Mouse (Mus musculus): Measurements from ENCODE around the gene Ell2.

Ell2 gene

GRCm38 (mm10) chr13:75730717-75731116 is 24.2 kb downstream of the Ell2 start:
- DNase-seq (ENCODE audit: extremely low spot score, low spot score) = no peak

DNA sequence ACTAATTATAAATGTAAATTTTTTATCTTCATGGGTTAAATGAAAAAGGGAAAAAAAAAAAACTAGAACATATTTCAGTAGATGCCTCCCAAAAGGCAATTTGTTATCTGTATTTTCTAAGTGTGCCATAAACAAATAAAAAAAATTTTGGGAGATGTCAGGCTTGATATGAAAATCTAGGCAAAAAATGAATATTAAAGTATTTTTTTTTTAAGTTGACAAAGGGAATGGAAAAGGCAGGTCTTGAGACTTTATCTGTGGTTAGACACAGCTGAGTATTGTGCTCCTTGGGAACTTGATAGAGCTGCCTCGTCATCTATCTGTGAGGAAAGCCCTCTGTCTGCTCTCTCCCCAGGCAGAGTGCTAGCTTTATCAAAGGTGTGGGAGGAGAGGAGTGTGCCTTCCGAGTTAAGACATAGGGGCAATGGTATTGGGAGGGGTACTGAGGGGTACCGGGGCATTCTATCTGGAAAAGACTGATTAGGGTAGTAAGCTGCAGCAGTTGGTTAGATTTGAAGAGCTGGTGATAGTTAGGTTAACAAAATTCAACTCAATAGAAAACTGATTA is 27.1 kb downstream of the Ell2 start:
- no peak for DNase-seq (ENCODE audit: extremely low spot score, low spot score)

- no peak for DNase-seq (ENCODE audit: extremely low spot score, low spot score)
Observed at GRCm38 (mm10) chr13:75734231-75734630, 27.7 kb downstream of the Ell2 start.

GRCm38 (mm10) chr13:75735606-75736005 is 29.0 kb downstream of the Ell2 start:
- DNase-seq (ENCODE audit: extremely low spot score, low spot score) = no peak

DNA sequence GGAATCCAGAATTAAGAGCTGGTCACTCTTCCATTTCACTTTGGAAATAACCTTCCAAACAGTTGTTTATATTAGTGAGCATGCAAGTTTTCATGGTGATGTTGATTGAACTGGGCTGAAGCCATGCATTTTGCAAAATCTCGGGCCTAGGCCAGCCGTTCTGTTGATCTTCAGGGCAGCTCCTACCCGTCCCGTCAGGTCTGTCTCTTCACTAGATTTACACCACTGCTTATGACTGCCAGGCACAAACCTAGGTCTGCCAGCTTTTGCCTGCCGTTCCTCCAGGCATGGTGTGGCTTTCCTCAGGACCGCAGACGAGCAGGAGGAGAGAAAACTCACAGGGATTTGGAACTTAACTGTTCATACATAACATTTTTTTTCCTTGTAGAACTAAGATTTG is 31.4 kb downstream of the Ell2 start:
- no peak for DNase-seq (ENCODE audit: extremely low spot score, low spot score)

GRCm38 (mm10) chr13:75738536-75738935 is 32.0 kb downstream of the Ell2 start:
- no peak for DNase-seq (ENCODE audit: extremely low spot score, low spot score)

- no peak for DNase-seq (ENCODE audit: extremely low spot score, low spot score)
Observed at GRCm38 (mm10) chr13:75738957-75739356, 32.4 kb downstream of the Ell2 start.

DNA sequence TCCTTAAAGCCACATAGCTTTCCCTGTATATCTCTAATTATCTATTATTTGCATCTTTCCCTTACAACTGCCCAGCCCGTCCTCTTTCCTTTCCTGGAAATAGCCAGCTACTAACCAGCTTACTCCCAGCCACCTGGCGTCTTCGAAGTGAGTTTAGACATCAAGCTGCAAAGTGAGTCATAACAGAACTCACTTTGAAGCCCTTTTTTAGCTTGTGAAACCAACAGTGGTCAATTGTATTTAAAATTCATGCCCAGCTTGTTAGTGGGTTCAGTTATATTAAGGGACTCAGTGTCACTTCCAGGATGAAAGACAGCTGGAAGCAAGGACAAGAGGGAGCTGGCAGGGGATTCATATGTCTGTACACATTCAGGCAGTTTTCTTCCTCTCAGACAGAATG is 33.5 kb downstream of the Ell2 start:
- DNase-seq (ENCODE audit: extremely low spot score, low spot score) = no peak

DNA sequence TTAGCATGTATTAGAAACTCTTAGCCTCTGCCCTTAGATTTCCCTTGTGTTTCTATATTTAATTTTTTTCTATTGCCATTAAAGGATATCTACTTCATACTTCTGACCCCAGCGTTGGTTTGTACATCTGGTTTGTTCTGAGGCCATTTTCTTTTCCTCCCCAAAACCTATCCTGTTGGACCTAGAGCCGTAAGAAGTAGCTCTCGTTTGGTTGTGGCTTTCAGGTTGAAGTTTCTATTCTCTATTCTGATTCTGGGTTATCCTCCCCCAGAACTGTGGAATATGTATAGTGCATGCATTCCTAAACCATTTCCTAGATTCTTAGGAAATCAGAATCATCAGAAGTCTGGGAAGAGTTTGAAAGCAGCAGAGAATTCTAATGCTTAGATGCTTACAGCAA is 34.6 kb downstream of the Ell2 start:
- DNase-seq (ENCODE audit: extremely low spot score, low spot score) = no peak

GRCm38 (mm10) chr13:75741736-75742729 is 35.5 kb downstream of the Ell2 start:
- no peak for DNase-seq (ENCODE audit: extremely low spot score, low spot score)

GRCm38 (mm10) chr13:75742970-75743369 is 36.4 kb downstream of the Ell2 start:
- DNase-seq (ENCODE audit: extremely low spot score, low spot score) = no peak

DNA sequence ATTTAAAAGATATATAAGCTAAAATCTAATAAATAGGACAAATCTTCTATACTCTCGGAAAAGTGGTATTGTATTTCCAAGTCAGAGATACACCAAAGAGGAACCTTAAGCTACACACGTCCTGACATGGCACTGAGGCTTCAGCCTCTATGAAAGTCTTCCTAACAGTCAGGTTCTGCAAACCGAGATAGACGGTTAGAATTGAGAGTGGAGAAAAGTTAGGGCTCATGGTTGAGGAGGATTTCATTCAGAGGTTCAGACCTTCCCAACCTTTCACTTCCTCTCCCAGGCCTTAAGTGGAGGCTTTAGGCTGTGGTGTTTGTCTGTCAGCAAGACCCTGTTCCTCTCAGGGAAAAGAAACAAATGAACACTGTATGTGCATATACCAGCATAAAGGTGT is 37.5 kb downstream of the Ell2 start:
- no peak for DNase-seq (ENCODE audit: extremely low spot score, low spot score)

DNA sequence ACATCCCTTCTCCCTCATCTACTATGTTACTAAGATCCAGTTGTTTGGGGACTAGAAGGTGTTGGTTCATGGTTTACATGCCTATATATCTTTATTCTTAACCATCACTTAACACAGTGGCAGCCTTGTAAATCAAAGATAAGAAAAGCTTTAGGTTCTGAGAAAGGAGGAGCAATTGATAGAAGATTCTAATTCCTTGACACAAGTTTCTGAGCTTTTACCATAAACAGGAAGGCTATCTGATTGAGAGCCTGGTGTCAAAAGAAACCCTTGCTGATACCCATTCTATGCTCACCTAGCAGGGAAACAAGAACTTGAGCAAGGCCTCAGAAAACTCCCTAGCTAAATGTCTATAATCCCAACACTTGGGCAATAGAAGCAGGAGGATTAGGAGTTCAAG is 38.8 kb downstream of the Ell2 start:
- no peak for DNase-seq (ENCODE audit: extremely low spot score, low spot score)

- no peak for DNase-seq (ENCODE audit: extremely low spot score, low spot score)
Observed at GRCm38 (mm10) chr13:75747265-75747664, 40.7 kb downstream of the Ell2 start.

GRCm38 (mm10) chr13:75748685-75749084 is 42.1 kb downstream of the Ell2 start:
- no peak for DNase-seq (ENCODE audit: extremely low spot score, low spot score)

DNA sequence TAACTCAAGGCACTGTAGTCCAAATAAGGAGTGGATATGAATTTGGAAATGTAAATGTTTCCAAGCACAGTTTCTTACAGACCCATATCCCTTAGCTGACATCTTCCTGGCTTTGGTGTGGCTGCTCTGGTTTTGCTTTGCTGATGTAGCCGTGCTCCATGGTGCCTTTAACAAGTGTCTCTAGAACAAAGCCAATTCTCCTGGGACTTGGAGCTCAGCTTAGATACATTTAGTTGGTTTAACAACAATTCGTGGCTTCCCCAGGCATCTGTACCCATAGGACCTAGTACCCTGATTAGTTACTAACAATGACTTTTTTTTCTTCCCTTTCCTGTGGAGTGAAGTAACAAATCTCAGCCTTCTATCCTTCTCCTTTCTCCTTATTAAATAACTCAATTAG is 44.2 kb downstream of the Ell2 start:
- DNase-seq (ENCODE audit: extremely low spot score, low spot score) = no peak

GRCm38 (mm10) chr13:75752216-75752938 is 45.8 kb downstream of the Ell2 start:
- no peak for DNase-seq (ENCODE audit: extremely low spot score, low spot score)

- DNase-seq (ENCODE audit: extremely low spot score, low spot score) = no peak
Observed at GRCm38 (mm10) chr13:75754398-75754797, 47.8 kb downstream of the Ell2 start.

DNA sequence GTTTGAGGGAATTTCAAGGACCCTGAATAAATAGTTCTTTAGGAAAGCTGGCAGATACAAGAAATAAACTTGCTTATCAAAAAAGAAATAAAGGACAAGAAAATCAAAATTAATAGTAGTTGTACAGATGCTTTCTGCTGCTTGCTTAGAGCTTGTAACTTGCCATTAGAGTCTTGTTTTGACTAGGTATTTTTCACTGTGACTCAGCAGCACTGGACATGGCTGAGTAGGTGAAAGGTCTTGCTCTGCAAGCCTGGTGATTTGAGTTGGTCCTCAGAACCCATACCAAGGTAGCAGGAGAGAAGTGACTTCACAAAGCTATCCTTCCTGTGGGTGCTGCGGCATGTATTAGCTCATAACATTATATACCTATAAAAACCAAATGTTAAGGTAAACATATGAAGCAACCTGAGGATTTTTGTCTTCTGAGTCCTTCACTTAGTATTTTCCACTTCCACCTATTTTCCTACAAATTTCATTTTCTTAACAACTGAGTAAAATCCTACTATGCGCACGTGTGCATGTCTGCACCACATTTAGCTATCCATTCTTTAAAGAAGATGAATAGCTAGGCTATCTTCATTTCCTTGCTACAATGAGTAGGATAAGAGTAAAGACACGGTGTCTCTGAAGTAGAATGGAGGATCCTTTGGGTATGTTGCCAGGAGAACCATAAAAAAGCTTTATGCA is 54.4 kb downstream of the Ell2 start:
- DNase-seq (ENCODE audit: extremely low spot score, low spot score) = no peak

GRCm38 (mm10) chr13:75762759-75763158 is 56.2 kb downstream of the Ell2 start:
- no peak for DNase-seq (ENCODE audit: extremely low spot score, low spot score)

GRCm38 (mm10) chr13:75763280-75763679 is 56.7 kb downstream of the Ell2 start:
- no peak for DNase-seq (ENCODE audit: extremely low spot score, low spot score)

GRCm38 (mm10) chr13:75765742-75766141 is 59.2 kb downstream of the Ell2 start:
- no peak for DNase-seq (ENCODE audit: extremely low spot score, low spot score)

Data from neural tube, embryonic 10.5 days (tissue).